Mouse (Mus musculus): ENCODE data around the gene Myo15.
"Not testable (repeated sequence)": the region's sequence is repeated elsewhere in the genome, so short reads cannot be mapped to it uniquely, and the experiment has no call there.

Myo15 gene

GRCm38 (mm10) chr11:60507281-60507680 lies 38.1 kb downstream of the Myo15 start:
- DNase-seq (ENCODE audit: low spot score) = no peak

DNA sequence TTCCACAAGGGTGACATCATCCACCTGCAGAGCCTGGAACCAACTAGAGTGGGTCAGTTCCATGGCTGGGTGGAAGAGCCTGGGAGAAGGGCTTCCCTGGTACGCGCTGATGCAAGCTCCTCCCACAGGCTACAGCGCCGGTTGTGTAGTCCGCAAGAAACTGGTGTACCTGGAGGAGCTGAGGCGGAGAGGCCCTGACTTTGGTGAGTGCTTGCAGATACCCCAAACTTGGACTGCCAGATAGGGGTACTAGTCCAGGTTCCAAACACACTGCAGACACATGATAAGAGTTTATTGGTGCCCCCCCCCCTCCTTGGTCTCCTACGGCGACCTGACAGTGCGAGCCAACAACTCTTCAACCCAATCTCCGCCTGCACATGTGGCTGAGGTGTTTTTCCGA lies 39.8 kb downstream of the Myo15 start:
- no peak for DNase-seq (ENCODE audit: low spot score)

GRCm38 (mm10) chr11:60509500-60509899 lies 40.4 kb downstream of the Myo15 start:
- no peak for DNase-seq (ENCODE audit: low spot score)

- DNase-seq (ENCODE audit: low spot score) = no peak
Observed at GRCm38 (mm10) chr11:60511893-60512292, 42.8 kb downstream of the Myo15 start.

- no peak for DNase-seq (ENCODE audit: low spot score)
Observed at GRCm38 (mm10) chr11:60512520-60512919, 43.4 kb downstream of the Myo15 start.

DNA sequence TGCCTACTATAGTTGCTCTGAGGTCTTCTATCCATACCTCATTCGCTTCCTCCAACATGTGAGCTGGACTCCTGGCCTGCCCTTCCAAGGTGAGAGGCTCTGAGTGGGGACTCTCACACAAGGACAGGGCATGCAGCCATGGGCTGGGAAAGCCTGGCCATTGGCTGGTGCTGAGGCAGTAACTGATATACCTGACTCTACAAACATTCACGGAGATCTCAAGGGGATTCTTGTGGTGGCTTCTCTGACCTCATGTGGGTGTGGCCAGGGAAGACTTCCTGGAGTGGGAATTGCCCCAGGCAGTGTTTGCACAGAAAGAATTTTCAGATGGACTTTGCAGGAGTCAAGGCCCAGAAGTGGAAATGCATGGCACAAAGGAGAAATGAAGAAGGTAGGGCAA lies 45.8 kb downstream of the Myo15 start:
- DNase-seq (ENCODE audit: low spot score) = no peak

DNA sequence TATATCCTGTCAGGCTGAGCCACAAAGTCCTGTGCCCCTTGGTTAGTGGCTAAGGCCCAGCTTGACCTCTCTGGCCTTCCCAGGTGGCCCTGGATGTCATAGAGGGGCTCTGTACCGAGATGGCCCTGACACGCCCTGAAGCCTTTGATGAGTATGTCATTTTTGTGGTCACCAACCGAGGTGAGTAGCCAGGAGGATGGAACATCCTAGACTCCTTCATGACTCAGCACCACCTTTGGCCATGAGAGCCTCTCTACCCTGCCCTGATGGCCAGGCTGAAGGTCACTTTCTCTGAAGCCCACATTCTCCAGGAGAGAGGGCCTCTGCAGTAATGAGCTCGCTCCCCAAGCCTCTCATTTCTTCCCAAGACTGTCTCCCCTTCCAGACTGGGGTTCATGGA lies 49.2 kb downstream of the Myo15 start:
- DNase-seq (ENCODE audit: low spot score) = no peak

DNA sequence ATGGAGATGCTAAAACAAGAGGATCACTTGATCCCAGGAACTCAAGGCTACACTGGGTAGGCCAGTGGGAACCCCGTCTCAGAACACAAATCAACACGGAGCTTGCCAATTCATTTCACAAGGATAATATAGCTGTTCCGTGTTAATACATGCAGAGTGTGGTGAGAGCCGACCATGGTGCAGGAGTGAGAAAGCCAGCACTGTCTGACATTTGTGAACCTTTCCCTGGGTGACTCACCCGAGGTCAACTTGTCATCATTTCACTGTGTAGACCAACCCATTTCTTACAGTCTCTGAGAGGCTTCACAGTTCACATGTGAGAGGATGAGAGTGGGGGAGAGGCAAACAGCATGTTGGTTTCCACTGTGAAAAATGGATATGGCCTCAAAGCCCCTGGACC lies 52.9 kb downstream of the Myo15 start:
- DNase-seq (ENCODE audit: low spot score) = no peak

GRCm38 (mm10) chr11:60522661-60523365 lies 53.7 kb downstream of the Myo15 start:
- peak; percentile 55 for DNase-seq (ENCODE audit: low spot score)

DNA sequence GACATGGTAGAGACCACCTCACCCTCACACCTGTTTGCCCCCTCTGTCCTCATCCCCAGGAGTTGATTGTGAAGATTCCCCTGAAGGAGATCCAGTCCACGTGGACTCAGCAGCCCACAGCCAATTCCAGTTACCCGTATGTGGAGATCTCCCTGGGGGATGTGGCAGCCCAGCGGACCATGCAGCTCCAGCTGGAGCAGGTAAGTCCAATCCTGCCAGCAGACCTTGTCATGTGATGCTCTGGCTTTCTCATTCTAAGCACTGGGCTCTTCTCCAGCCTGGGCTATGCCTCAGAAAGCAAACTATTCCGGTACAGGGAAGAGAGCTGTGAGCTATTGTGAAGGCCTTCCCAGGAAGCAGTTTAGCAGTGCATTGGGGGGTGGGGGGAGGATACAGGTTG lies 57.3 kb downstream of the Myo15 start:
- no peak for DNase-seq (ENCODE audit: low spot score)

- DNase-seq (ENCODE audit: low spot score) = peak; percentile 91
Observed at GRCm38 (mm10) chr11:60535676-60536075, 66.5 kb downstream of the Myo15 start.

DNA sequence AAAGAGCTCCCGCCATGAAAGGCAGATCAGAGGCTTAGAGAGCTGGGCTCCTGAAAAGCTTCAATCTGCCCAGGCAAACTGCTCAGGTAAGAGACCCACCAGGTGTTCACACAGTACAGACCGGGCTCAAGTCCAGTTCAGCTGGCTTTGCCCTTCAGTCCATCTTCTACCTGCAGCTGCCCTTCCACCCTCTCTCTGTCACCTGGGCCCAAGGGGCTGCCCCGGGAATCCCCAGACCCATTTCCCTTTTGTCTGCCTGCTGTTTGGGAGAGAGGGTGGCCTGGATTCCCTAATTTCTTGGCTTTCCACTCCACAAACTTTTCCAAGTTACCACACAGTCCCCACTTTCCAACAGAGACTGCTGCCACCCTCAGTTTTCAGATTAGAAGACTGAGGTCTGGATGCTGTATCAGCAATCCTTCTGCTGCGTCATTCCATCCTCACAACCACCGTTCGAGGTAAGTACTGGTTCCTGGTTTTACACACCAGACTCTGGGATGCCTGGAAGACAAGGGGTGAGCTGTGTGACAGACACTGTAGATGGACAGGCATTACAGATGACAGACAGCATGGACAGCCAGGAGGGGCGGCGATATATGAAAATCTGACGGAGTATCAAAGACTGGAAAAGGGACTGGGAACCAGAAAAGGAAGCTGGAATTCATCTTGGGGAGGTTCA lies 67.2 kb downstream of the Myo15 start, which contains the start of gene Alkbh5:
TSS of gene Alkbh5 (plus strand) at position 202 of the 679 bp plus-strand sequence.
- peak; percentile 55 for DNase-seq (ENCODE audit: low spot score)

- DNase-seq (ENCODE audit: low spot score) = no peak
Observed at GRCm38 (mm10) chr11:60536859-60537467, 67.8 kb downstream of the Myo15 start.

- DNase-seq (ENCODE audit: low spot score) = peak; percentile 99
Observed at GRCm38 (mm10) chr11:60537468-60538347, 68.6 kb downstream of the Myo15 start.

GRCm38 (mm10) chr11:60538371-60539281 lies 69.5 kb downstream of the Myo15 start:
- DNase-seq (ENCODE audit: low spot score) = peak; percentile 33

DNA sequence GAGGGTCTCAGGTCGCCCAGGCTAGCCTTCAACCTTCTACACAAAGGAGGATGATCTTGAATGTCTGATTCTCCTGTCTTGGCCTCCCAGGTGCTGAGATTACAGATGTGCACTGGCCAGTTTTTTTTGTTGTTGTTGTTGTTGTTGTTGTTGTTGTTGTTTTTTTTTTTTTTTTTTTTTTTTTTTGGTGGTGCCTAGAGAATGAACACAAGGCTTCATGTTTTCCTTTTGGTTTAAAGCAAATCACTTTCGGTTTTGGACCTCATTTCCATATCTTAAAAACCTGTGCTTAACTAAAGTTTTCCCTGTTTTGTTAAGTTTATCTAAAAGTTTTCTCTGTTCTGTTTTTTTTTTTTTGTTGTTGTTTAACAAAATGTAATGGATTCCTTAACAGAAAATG lies 70.4 kb downstream of the Myo15 start:
- no peak for DNase-seq (ENCODE audit: low spot score)

DNA sequence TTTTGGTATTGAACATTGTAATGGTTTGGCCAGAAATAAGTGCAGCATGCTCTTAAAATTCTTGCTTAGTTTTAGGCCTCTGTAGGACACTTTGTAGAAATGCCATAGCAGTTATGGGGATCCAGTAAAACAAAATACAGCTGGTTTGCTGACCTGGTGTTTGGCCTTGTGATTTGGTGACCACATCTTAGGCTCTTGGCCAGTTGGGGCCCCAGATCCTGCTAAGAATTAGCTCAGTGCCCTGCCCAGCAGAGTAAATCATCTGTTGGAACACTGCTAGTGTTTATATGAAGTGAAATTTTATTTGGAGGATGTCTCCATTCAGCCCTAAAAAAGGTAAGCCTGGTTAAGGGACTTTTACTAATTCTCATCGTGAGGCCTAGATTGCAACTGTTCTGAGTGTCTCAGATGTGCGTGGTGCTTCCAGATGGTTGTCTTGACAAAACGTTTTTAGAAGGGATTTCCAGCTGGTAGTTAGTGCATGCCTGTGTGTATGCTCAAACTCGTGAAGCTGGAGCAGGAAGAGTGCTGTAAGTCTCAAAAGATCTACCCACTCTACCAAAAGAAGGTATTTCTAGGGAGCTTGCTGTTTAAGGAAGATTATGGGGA lies 71.0 kb downstream of the Myo15 start:
- peak; percentile 87 for DNase-seq (ENCODE audit: low spot score)

- DNase-seq (ENCODE audit: low spot score) = peak; percentile 54
Observed at GRCm38 (mm10) chr11:60540761-60541160, 71.6 kb downstream of the Myo15 start.

GRCm38 (mm10) chr11:60541831-60542230 lies 72.7 kb downstream of the Myo15 start:
- DNase-seq (ENCODE audit: low spot score) = no peak

DNA sequence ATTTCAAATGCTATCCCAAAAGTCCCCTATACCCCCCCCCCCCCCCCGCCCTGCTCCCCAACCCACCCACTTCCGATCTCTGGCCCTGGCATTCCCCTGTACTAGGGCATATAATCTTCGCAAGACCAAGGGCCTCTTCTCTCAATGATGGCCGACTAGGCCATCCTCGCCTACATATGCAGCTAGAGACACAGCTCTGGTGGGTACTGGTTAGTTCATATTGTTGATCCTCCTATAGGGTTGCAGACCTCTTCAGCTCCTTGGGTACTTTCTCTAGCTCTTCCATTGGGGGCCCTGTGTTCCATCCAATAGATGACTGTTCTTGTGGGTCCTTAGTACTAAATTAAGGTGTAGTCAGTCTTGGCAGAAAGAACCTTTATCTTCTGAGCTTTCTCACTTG lies 74.1 kb downstream of the Myo15 start:
- not testable (repeated sequence) for DNase-seq (ENCODE audit: low spot score)

GRCm38 (mm10) chr11:60545433-60545832 lies 76.3 kb downstream of the Myo15 start:
- DNase-seq (ENCODE audit: low spot score) = no peak
